Comparison of ENCODE assay signal across 24 mouse cellular contexts in the genomic region with DNA sequence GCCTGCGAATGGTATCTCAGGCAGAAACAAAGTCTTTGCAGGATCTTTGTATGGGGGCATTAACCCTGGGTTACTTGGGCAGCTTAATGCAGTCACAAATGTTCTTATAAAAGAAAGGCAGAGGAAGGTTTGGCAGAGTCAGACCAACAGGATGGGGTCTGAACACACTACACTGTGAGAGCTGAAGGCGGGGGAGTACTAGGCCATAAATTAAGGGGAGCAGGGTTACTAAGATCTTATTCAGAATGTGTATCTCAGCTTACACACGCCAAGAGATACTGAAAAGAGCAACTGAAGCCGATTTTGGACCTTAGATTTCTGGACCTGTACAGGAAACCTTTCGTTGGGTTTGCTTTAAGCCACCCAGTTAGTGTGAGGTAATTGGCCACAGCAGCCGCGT.
"Had no signal": no experiment of that assay in that cellular context is flagged by ENCODE, and none has a peak within 500 bp of the region (broad histone marks: within the 10 kb centered on the region; RNA-seq: fewer than 3 reads in every experiment).

No protein-coding gene starts in this region.

- H3K9ac ChIP-seq: limb, embryonic 13.5 days; liver, embryonic 12.5 days; liver, embryonic 15.5 days; lung, embryonic 15.5 days; midbrain, embryonic 13.5 days had no signal

- H3K27me3 ChIP-seq: limb, embryonic 13.5 days; liver, embryonic 12.5 days; liver, embryonic 15.5 days; lung, embryonic 15.5 days; megakaryocyte, embryonic 14.5 days; midbrain, embryonic 13.5 days had no signal

- H3K4me3 ChIP-seq: layer of hippocampus, adult 2 months; limb, embryonic 10.5 days; limb, embryonic 13.5 days; liver, embryonic 12.5 days; liver, embryonic 15.5 days; lung, embryonic 15.5 days; megakaryocyte, embryonic 14.5 days; midbrain, embryonic 10.5 days; midbrain, embryonic 13.5 days; myocyte had no signal

- H3K36me3 ChIP-seq: limb, embryonic 10.5 days; limb, embryonic 13.5 days; liver, embryonic 12.5 days; liver, embryonic 15.5 days; lung, embryonic 15.5 days; midbrain, embryonic 10.5 days; midbrain, embryonic 13.5 days had no signal

- H3K9me3 ChIP-seq: limb, embryonic 10.5 days; limb, embryonic 13.5 days; liver, embryonic 12.5 days; liver, embryonic 15.5 days; lung, embryonic 15.5 days; midbrain, embryonic 10.5 days; midbrain, embryonic 13.5 days had no signal

- H3K27ac ChIP-seq: layer of hippocampus, adult 2 months; limb, embryonic 10.5 days; limb, embryonic 13.5 days; liver, embryonic 12.5 days; liver, embryonic 15.5 days; lung, embryonic 15.5 days; midbrain, embryonic 10.5 days; midbrain, embryonic 13.5 days had no signal

- DNase-seq: kidney, adult 11 months; kidney, adult 9 months; layer of hippocampus, adult 9-11 months; liver; lung, adult 18-20 months; lung, postnatal 10 days; lung, postnatal 36 days; retina, postnatal 1 day; right cerebral cortex, postnatal 25 days; spleen, adult 18-20 months; thymus, postnatal 25 days had no signal

- ATAC-seq: hindbrain, embryonic 16.5 days; inflammation-experienced regulatory T-cells, adult 6 months; liver, embryonic 12.5 days; midbrain, embryonic 13.5 days; midbrain, embryonic 16.5 days had no signal

- H3K4me2 ChIP-seq: limb, embryonic 13.5 days; liver, embryonic 12.5 days; liver, embryonic 15.5 days; lung, embryonic 15.5 days; midbrain, embryonic 13.5 days had no signal

- H3K4me1 ChIP-seq: limb, embryonic 10.5 days; limb, embryonic 13.5 days; liver, embryonic 12.5 days; liver, embryonic 15.5 days; megakaryocyte, embryonic 14.5 days had no signal
